Mouse (Mus musculus) stomach, embryonic 15.5 days (tissue): ENCODE measurements around the gene Auh. TPM values are rescaled to one million over a fixed set of nuclear protein-coding genes. Genes with fewer than 3 reads are reported as not detected.

Source experiments
- polyA plus RNA-seq: library from polyadenylated mRNA; unstranded; fragments of >200 nt; fragmentation: Nextera tagmentation; extraction: Ambion mirVana; gene quantifications from 2 replicates; pipeline ENCODE4 v1.2.1, GENCODE M21; 2015

Gene Auh
- polyA plus RNA-seq, 1 experiment from 2014 or later, result 43.9 TPM

Other genes starting within 250 kb of the Auh start
- gene Nfil3, start 51.4 kb upstream of the Auh start, polyA plus RNA-seq, result 30.1 and 32.3 TPM in 2 replicates